Mouse (Mus musculus) G1E (cell line): ENCODE results near the gene Asl.

Source experiments
- CTCF ChIP-seq: IDR thresholded peaks from 2 replicates; pipeline ENCODE4 v1.5.1; 2012; ENCODE audit warnings: low read depth, low read length, inconsistent platforms, mixed read lengths
- GATA1 ChIP-seq: IDR thresholded peaks from 2 replicates; pipeline ENCODE4 v1.6.1; 2012; ENCODE audit warnings: borderline replicate concordance, low read length, inconsistent platforms, mixed read lengths

DNA sequence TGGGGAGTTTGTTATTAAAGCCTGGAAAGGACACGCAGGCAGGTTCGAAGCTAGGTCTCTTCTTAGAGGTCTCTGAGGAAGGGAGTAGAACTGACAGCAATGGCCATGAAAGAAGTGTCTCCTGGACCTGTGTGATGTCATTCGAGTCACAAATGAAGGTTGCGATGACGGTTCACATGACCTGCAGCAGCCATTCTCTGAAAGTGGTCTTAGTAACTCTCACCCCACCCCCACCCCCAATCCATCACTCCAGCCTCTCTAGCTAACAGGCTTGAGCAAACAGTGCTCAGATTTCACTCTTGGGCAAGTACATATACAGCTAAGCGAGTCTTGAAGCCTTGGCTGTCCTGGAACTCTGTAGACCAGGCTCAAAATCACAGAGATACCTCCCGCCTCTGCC, 25.8 kb downstream of the Asl start:
- TF ChIP-seq CTCF (no peak), GATA1 (no peak)
